Mouse (Mus musculus) olfactory bulb, adult 2 months (tissue): ENCODE measurements around the gene Man1c1.

Experiments used
- CTCF ChIP-seq: fragments of 200-500 bp; IDR thresholded peaks from 2 replicates; pipeline ENCODE4 v1.5.1; 2012; ENCODE audit warnings: low read depth, mild to moderate bottlenecking, low read length, moderate library complexity; ENCODE audit not compliant: insufficient read depth
- POLR2A ChIP-seq: fragments of 200-500 bp; IDR thresholded peaks from 2 replicates; pipeline ENCODE4 v1.6.1; 2012; ENCODE audit warnings: mild to moderate bottlenecking, low read depth, low read length, moderate library complexity; ENCODE audit not compliant: insufficient read depth

DNA sequence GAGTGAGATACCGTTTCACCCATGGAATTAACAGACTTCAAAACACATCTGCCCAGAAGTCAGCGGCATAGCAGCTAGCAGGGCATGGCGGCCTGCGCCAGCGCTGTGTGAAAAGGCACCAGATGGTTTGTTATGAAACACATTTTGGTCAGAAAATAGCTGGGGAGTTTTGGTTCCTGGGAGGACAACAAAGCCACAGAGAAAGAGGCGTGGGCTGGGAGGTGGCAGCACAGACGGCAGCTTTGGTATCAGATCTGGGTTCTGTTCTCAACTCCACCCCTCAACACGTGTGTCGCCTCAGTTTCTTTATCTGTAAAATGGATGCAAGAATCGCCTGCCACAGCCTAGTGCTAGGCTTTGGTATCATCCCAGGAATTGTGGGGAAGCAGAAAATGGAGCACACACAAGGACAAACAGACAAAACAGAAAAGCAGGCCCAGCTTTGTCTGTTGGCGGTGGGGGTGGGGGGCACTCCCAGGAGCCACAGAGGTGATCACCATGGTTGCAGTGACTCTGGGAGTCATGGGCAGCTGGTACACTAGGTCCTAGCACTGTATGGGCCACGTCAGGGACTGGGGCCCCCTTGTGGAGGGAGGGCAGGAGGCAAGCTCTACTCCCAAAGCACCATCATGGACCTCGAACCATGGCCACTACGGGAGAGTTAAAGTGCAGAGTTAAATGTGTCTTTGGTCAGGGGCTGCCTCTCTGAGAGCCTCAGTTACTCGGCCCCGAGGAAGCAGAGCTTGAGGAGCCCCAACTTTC is 42.0 kb upstream of the Man1c1 start:
- TF ChIP-seq POLR2A, result no peak
- 0 out of 2 replicates have a peak, but pooled peaks have one; percentile 7 for TF ChIP-seq CTCF
